Mouse (Mus musculus) common myeloid progenitor, adult 5-6 weeks (primary cell): ENCODE data around the gene Syt8. TPM values are rescaled to one million over a fixed set of nuclear protein-coding genes. Genes with fewer than 3 reads are reported as not detected.

Experiments used
- total RNA-seq: library from RNA; stranded (forward); fragments of 200-1000, 187-1606 nt; gene quantifications from 2 replicates; pipeline ENCODE4 v1.2.3, GENCODE M21; 2017

Syt8 gene
- total RNA-seq, 1 experiment from 2014 or later: not detected

Other genes starting within 250 kb of the Syt8 start
- gene Gm10153, start 244.5 kb upstream of the Syt8 start, total RNA-seq: not detected in 2 replicates
- not detected in 2 replicates for gene Krtap5-3, start 233.5 kb upstream of the Syt8 start, total RNA-seq
- gene Gm7579, start 223.0 kb upstream of the Syt8 start, total RNA-seq: not detected in 2 replicates
- not detected in 2 replicates for gene Krtap5-5, start 204.9 kb upstream of the Syt8 start, total RNA-seq
- gene Gm40460, start 193.8 kb upstream of the Syt8 start, total RNA-seq: not detected in 2 replicates
- gene Gm2431, start 176.5 kb upstream of the Syt8 start, total RNA-seq: not detected in 2 replicates
- gene Gm4559, start 160.5 kb upstream of the Syt8 start, total RNA-seq: not detected in 2 replicates
- not detected in 2 replicates for gene Krtap5-1, start 137.7 kb upstream of the Syt8 start, total RNA-seq
- not detected in 2 replicates for gene Krtap5-4, start 131.3 kb upstream of the Syt8 start, total RNA-seq
- not detected in 2 replicates for gene Ifitm10, start 61.1 kb upstream of the Syt8 start, total RNA-seq
- 12.4 and 58.4 TPM in 2 replicates for gene Gm49369, start 52.2 kb upstream of the Syt8 start, total RNA-seq
- 114 and 134 TPM in 2 replicates for gene Ctsd, start 46.8 kb upstream of the Syt8 start, total RNA-seq
- 1.8 and 3.7 TPM in 2 replicates for gene Tnni2, start 7.0 kb downstream of the Syt8 start, total RNA-seq
- gene Lsp1, start 26.0 kb downstream of the Syt8 start, total RNA-seq: 96.5 and 108 TPM in 2 replicates
- gene Tnnt3, start 64.0 kb downstream of the Syt8 start, total RNA-seq: 1.2 TPM in 1 of 2 replicates, not detected in the other
- 20.5 and 55.4 TPM in 2 replicates for gene Mrpl23, start 97.8 kb downstream of the Syt8 start, total RNA-seq
- not detected in 2 replicates for gene Igf2, start 232.0 kb downstream of the Syt8 start, total RNA-seq
- not detected in 2 replicates for gene Gm49394, start 235.1 kb downstream of the Syt8 start, total RNA-seq